Mouse (Mus musculus) heart, adult 2 months (tissue): ENCODE measurements at regions not wholly inside any gene's neighbourhood (a gene's known extent, or its start where the extent isn't known, plus 50 kb on each side); places are given as distances from the start of the nearest gene placed in this dataset.
A peak's percentile ranks its signal among the peaks of the same experiment; 100 is the strongest.

Experiments
- DNase-seq, 2 experiments: peaks; one replicate each; pipeline ENCODE4 v3.0.0; 2021
- H3K27ac ChIP-seq: fragments of 200-600 bp; 2 replicates; pipeline ENCODE4 v1.8.1; 2022
- H3K27me3 ChIP-seq: fragments of 200-500 bp; 2 replicates; pipeline ENCODE4 v1.6.1; 2012; ENCODE audit warnings: mild to moderate bottlenecking, low read length, inconsistent platforms, mixed read lengths; ENCODE audit not compliant: control insufficient read depth, insufficient read depth
- H3K36me3 ChIP-seq: fragments of 200-500 bp; 2 replicates; pipeline ENCODE4 v1.6.1; 2012; ENCODE audit warnings: low read length, inconsistent platforms; ENCODE audit not compliant: control insufficient read depth, insufficient read depth
- H3K4me1 ChIP-seq: fragments of 200-500 bp; 2 replicates; pipeline ENCODE4 v1.6.1; 2011; ENCODE audit warnings: low read length; ENCODE audit not compliant: control insufficient read depth, insufficient read depth
- H3K4me3 ChIP-seq: fragments of 200-600 bp; 2 replicates; pipeline ENCODE4 v1.8.1; 2022
- H3K79me2 ChIP-seq: fragments of 200-500 bp; replicated peaks from 2 replicates; pipeline ENCODE4 v1.6.1; 2012; ENCODE audit warnings: mild to moderate bottlenecking, inconsistent platforms, low read length, moderate library complexity, mixed read lengths; ENCODE audit not compliant: control insufficient read depth, insufficient read depth
- H3K9ac ChIP-seq: fragments of 200-500 bp; 2 replicates; pipeline ENCODE4 v1.6.1; 2012; ENCODE audit warnings: low read depth, mild to moderate bottlenecking, control low read depth, inconsistent platforms, low read length, mixed read lengths
- CTCF ChIP-seq: fragments of 200-600 bp; IDR thresholded peaks from 2 replicates; pipeline ENCODE4 v1.8.1; 2022; ENCODE audit warnings: antibody characterized with exemption, mild to moderate bottlenecking, moderate library complexity
- EP300 ChIP-seq: fragments of 200-500 bp; IDR thresholded peaks from 2 replicates; pipeline ENCODE4 v1.6.1; 2011; ENCODE audit warnings: low read depth, low read length, control low read depth; ENCODE audit not compliant: insufficient read depth
- POLR2A ChIP-seq: fragments of 200-500 bp; IDR thresholded peaks from 2 replicates; pipeline ENCODE4 v1.6.1; 2011; ENCODE audit warnings: mild to moderate bottlenecking, low read depth, low read length, control low read depth; ENCODE audit not compliant: insufficient read depth
- WGBS: fragments of 180-500 bp; shearing (Covaris S2); methylation state at CpG from one replicate; pipeline ENCODE4 v1.1.7; 2018; 5-methylcytosine and 5-hydroxymethylcytosine counted together
- intact Hi-C: fragments of 180-260 bp; cut with DNase I; formaldehyde crosslinking; loops from one replicate; pipeline ENCODE4 v1.15.1; 2025

- TF ChIP-seq POLR2A (no peak), EP300 (no peak), CTCF (no peak)
- H3K79me2 ChIP-seq: no peaks in the 10 kb centered on the region
- peaks cover 2% of the 10 kb centered on the region for H3K4me1 ChIP-seq
- intact Hi-C loops: no loop called here
- H3K9ac ChIP-seq: no peak overlapping the region
- 81% methylated on average over 1 of the region's 1 CpGs for WGBS
- no peaks in the 10 kb centered on the region for H3K36me3 ChIP-seq
- DNase-seq: no peak
- no peaks in the 10 kb centered on the region; the same call in 1 of the 2 replicates for H3K27me3 ChIP-seq
- no peak overlapping the region for H3K4me3 ChIP-seq
- H3K27ac ChIP-seq: no peak overlapping the region; the same call in 1 of the 2 replicates
Observed at GRCm38 (mm10) chr6:51010536-51010935, 356.3 kb upstream of the Npvf start.

GRCm38 (mm10) chr6:51012086-51012830 lies 358.0 kb upstream of the Npvf start:
- H3K4me1 ChIP-seq: peaks cover 3% of the 10 kb centered on the region
- intact Hi-C loops: no loop called here
- no peaks in the 10 kb centered on the region for H3K36me3 ChIP-seq
- H3K4me3 ChIP-seq: no peak overlapping the region
- peak; percentile 34 to 38 for DNase-seq
- H3K9ac ChIP-seq: no peak overlapping the region
- no peaks in the 10 kb centered on the region; the same call in 1 of the 2 replicates for H3K27me3 ChIP-seq
- H3K79me2 ChIP-seq: no peaks in the 10 kb centered on the region
- no peak for TF ChIP-seq POLR2A
- TF ChIP-seq EP300: no peak
- 57% methylated on average over 15 of the region's 15 CpGs for WGBS
- no peak overlapping the region for H3K27ac ChIP-seq

- DNase-seq: no peak
- intact Hi-C loops: no loop called here
- no peak overlapping the region for H3K4me3 ChIP-seq
- no peak overlapping the region for H3K9ac ChIP-seq
- peaks cover 1% of the 10 kb centered on the region; the same call in 1 of the 2 replicates for H3K4me1 ChIP-seq
- H3K27me3 ChIP-seq: no peaks in the 10 kb centered on the region
- TF ChIP-seq EP300 (no peak), CTCF (no peak), POLR2A (no peak)
- H3K27ac ChIP-seq: no peak overlapping the region
- H3K36me3 ChIP-seq: no peaks in the 10 kb centered on the region
- 68% methylated on average over 2 of the region's 2 CpGs for WGBS
- H3K79me2 ChIP-seq: no peaks in the 10 kb centered on the region
Observed at GRCm38 (mm10) chr6:51015735-51016134, 361.5 kb upstream of the Npvf start.

- H3K79me2 ChIP-seq: no peaks in the 10 kb centered on the region
- intact Hi-C loops: no loop called here
- H3K9ac ChIP-seq: no peak overlapping the region
- H3K4me1 ChIP-seq: peaks cover 1% of the 10 kb centered on the region; the same call in 1 of the 2 replicates
- WGBS: 70% methylated on average over 5 of the region's 5 CpGs
- no peak overlapping the region for H3K4me3 ChIP-seq
- no peaks in the 10 kb centered on the region for H3K27me3 ChIP-seq
- TF ChIP-seq POLR2A: no peak
- no peak overlapping the region for H3K27ac ChIP-seq
- peak in 1 of 2 experiments; percentile 12 for DNase-seq
- no peaks in the 10 kb centered on the region for H3K36me3 ChIP-seq
Observed at GRCm38 (mm10) chr6:51016441-51017070, 362.3 kb upstream of the Npvf start.

GRCm38 (mm10) chr6:51017260-51017999 lies 363.2 kb upstream of the Npvf start:
- H3K9ac ChIP-seq: no peak overlapping the region
- intact Hi-C loops: no loop called here
- H3K36me3 ChIP-seq: no peaks in the 10 kb centered on the region
- H3K27ac ChIP-seq: no peak overlapping the region
- no peak for TF ChIP-seq EP300
- no peak for TF ChIP-seq CTCF
- TF ChIP-seq POLR2A: no peak
- no peak overlapping the region for H3K4me3 ChIP-seq
- H3K79me2 ChIP-seq: no peaks in the 10 kb centered on the region
- H3K4me1 ChIP-seq: peaks cover 1% of the 10 kb centered on the region; the same call in 1 of the 2 replicates
- 73% methylated on average over 9 of the region's 9 CpGs for WGBS
- no peaks in the 10 kb centered on the region for H3K27me3 ChIP-seq
- DNase-seq: no peak
